Mouse (Mus musculus): ENCODE results near the gene Mrpl45.
A peak's percentile ranks its signal among the peaks of the same experiment; 100 is the strongest.
"Not testable (repeated sequence)": the region's sequence is repeated elsewhere in the genome, so short reads cannot be mapped to it uniquely, and the experiment has no call there.

Mrpl45 gene

DNA sequence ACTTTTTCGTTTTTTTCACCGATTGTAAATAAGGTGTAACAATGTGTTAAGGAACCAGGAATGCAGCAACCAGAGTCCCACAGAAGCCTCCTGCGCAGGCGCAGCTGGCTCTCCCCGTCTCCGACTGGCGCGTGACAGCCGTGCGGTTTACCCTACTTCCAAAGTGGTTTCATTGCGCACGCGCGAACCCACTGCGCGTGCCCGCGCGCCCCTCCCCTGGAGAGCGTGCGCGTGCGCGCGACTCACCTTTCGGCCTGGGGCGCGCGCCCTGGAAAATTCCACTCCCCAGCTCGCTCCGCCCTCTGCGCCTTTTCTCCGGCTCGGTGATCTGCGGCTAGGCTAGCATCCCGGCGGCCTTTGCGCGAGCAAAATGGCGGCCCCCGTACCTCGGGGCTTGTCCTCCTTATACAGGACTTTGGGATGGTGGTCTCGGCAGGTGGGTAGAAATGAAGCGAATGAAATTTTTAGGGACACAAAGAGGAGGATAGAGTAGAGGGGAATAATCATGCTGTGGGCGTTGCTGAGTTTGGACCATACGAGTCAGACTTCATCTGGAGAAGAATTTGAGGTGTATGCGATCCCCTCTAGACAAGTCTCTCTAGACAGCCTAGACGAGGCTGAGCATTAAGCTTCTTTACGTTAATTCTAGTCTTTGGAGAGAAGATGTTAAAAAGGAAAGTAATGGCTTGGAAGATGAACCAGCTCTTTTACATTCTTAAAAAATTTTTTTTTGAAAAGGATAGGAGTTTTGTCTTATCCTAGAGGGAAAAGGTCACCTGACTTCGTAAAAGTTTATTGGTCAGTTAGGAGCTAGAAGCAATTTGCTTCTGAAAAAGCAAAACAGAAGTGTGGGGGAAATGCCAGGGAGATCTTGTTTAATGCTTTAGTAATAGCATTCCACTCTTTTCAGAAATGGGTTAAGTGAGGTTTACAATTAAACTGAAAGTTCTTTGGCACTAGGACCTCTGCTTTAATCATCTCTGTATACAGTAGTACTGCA lies at the start of gene Mrpl45:
Mrpl45 (plus strand) TSS at position 213 of the 1,000 bp plus-strand sequence.
- H3K36me3 ChIP-seq (ENCODE audit: control insufficient read depth, insufficient read depth, low read length, poor library complexity, severe bottlenecking), result no peaks in the 10 kb centered on the region
- DNase-seq (ENCODE audit: low read depth, low spot score), result peak; percentile 98
- no peaks in the 10 kb centered on the region; the same call in 1 of the 2 replicates for H3K27me3 ChIP-seq (ENCODE audit: control insufficient read depth, insufficient read depth, low read length, poor library complexity, severe bottlenecking)

DNA sequence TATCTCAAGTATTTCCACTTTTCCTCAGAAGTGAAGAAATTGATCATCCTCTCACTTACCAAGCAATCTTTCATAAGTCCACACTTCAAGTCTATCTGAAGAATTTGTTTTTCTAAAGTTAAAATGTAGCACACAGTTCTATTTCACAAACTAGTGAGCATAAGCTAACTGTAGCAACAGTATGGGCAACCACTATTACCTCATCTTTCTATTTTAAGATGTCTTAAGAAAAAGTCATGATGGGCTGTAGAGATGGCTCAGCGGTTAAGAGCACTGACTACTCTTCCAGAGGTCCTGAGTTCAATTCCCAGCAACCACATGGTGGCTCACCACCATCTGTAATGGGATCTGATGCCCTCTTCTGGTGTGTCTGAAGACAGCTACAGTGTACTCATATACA lies 49.0 kb upstream of the Mrpl45 start:
- DNase-seq (ENCODE audit: low read depth, low spot score); H3K36me3 ChIP-seq (ENCODE audit: control insufficient read depth, insufficient read depth, low read length, poor library complexity, severe bottlenecking); H3K27me3 ChIP-seq (ENCODE audit: control insufficient read depth, insufficient read depth, low read length, poor library complexity, severe bottlenecking): not testable (repeated sequence)

DNA sequence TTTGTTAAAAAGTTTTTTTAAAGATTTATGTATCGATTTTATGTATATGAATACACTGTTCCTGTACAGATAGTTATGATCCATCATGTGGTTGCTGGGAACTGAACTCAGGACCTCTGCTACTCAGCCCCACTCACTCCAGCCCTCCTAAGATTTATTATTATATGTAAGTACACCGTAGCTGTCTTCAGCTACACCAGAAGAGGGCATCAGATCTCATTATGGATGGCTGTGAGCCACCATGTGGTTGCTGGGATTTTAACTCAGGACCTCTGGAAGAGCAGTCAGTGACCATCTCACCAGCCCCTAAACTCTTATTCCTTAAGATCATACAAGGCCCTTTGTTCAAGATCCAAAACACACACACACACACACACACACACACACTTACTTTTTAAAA lies 45.5 kb upstream of the Mrpl45 start:
- not testable (repeated sequence) for H3K36me3 ChIP-seq (ENCODE audit: control insufficient read depth, insufficient read depth, low read length, poor library complexity, severe bottlenecking)

DNA sequence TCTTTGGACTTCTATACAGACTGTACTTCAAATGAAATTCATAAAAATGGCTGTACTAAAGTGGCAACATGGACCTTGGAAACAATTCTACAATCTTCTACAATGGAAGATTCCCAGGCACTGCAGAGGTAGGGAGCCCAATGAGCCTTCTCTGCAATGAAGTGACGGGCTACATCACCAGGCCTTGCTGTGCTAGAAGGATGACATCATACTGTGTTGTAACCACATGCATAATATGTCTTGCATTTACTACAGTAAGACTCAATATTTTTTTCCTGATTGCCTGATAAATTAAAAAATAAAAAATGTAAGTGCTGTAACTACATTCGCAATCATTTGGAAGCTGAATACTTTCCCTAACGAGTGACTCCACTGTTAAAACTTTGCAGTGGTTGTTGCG lies 42.7 kb upstream of the Mrpl45 start:
- no peak for DNase-seq (ENCODE audit: low read depth, low spot score)
- Histone ChIP-seq H3K27me3 (ENCODE audit: control insufficient read depth, insufficient read depth, low read length, poor library complexity, severe bottlenecking) (no peaks in the 10 kb centered on the region), H3K36me3 (ENCODE audit: control insufficient read depth, insufficient read depth, low read length, poor library complexity, severe bottlenecking) (no peaks in the 10 kb centered on the region)

More for the DNA sequence above, 45.5 kb upstream of the Mrpl45 start:
- peak; percentile 9 for DNase-seq (ENCODE audit: low read depth, low spot score)
- H3K27me3 ChIP-seq (ENCODE audit: control insufficient read depth, insufficient read depth, low read length, poor library complexity, severe bottlenecking), result not testable (repeated sequence)

DNA sequence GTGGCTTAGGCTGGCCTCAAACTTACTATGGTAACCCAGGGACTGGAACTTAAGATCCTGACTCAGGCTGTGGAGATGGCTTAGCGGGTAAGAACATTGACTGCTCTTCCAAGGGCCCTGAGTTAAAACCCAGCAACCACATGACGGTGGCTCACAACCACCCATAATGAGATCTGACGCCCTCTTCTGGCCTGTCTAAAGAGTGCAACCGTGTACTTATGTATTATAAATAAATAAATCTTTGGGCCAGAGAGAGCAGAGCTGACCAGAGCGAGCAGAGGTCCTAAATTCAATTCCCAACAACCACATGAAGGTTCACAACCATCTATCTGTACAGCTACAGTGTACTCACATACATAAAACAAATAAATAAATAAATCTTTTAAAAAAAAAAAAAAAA lies 41.9 kb upstream of the Mrpl45 start:
- no peaks in the 10 kb centered on the region for H3K36me3 ChIP-seq (ENCODE audit: control insufficient read depth, insufficient read depth, low read length, poor library complexity, severe bottlenecking)
- H3K27me3 ChIP-seq (ENCODE audit: control insufficient read depth, insufficient read depth, low read length, poor library complexity, severe bottlenecking), result no peaks in the 10 kb centered on the region
- peak; percentile 42 for DNase-seq (ENCODE audit: low read depth, low spot score)

DNA sequence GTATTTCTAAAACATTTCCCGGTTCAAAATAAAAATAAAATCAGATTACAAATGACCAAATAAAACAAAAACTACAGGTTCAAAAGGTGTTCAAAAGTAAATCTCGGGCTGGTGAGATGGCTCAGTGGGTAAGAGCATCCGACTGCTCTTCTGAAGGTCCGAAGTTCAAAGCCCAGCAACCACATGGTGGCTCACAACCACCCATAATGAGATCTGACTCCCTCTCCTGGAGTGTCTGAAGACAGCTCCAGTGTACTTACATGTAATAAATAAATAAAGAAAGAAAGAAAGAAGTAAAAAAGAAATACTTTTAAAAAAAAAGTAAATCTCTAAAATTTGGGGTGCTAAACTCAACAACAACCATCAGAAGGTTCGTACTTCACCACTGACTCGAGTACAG lies 40.6 kb upstream of the Mrpl45 start:
- H3K27me3 ChIP-seq (ENCODE audit: control insufficient read depth, insufficient read depth, low read length, poor library complexity, severe bottlenecking); DNase-seq (ENCODE audit: low read depth, low spot score); H3K36me3 ChIP-seq (ENCODE audit: control insufficient read depth, insufficient read depth, low read length, poor library complexity, severe bottlenecking): not testable (repeated sequence)

DNA sequence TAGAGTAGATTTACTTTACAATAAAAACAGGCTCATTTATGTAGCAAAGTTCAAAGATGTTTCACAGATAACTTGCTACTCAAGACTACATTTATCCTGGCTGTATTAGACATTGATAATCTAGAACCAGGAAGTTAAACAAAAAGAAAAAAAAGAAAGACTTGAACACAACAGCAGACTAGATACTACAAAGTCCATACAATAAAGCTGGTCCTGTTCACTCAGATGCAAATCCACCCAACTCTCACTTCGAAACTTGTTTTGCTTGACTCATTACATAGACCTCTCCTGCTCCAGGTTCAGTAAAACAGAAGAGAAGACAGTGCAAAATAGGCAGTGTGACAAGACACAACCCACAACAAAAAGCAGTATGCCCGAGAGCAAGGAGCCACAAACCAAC lies 40.2 kb upstream of the Mrpl45 start:
- DNase-seq (ENCODE audit: low read depth, low spot score), result no peak
- no peaks in the 10 kb centered on the region for H3K27me3 ChIP-seq (ENCODE audit: control insufficient read depth, insufficient read depth, low read length, poor library complexity, severe bottlenecking)
- no peaks in the 10 kb centered on the region for H3K36me3 ChIP-seq (ENCODE audit: control insufficient read depth, insufficient read depth, low read length, poor library complexity, severe bottlenecking)

DNA sequence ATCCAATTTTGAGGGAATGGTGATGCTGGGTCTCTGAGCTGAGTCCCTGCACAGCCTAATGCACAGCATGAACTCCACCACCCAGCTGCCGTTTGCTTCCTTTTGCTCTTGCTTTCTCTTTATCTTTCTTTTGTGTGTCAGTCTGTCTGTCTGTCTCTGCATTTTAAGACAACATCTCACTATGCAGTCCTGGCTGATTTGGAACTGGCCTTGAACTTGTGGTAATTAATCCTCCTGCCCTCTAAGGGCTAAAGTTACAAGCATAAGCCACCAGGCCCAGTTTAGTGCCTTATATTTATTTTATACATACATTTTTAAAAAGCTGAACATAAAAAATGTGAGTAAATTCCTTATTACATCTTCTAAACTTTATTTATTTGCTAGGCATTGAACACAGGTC lies 39.5 kb upstream of the Mrpl45 start:
- no peak for DNase-seq (ENCODE audit: low read depth, low spot score)
- Histone ChIP-seq H3K27me3 (ENCODE audit: control insufficient read depth, insufficient read depth, low read length, poor library complexity, severe bottlenecking) (no peaks in the 10 kb centered on the region), H3K36me3 (ENCODE audit: control insufficient read depth, insufficient read depth, low read length, poor library complexity, severe bottlenecking) (no peaks in the 10 kb centered on the region)

DNA sequence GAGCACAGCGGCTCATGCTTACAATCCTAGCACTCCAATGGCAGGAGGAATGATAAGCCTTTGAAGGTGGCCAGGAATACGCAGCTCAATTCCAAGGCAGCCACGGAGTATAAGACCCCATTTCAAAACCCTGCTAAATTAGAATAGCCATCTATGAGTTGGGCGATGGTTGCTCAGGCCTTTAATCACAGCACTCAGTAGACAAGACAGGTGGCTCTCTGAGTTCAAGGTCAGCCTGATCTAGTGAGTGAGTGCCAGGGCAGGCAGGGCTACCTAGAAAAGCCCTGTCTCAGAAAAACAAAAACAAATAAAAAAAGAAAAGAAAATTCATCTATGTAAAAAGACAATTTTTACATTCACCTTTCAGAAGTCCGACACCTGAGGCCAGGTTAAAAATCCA lies 38.4 kb upstream of the Mrpl45 start:
- no peaks in the 10 kb centered on the region for H3K27me3 ChIP-seq (ENCODE audit: control insufficient read depth, insufficient read depth, low read length, poor library complexity, severe bottlenecking)
- no peak for DNase-seq (ENCODE audit: low read depth, low spot score)

DNA sequence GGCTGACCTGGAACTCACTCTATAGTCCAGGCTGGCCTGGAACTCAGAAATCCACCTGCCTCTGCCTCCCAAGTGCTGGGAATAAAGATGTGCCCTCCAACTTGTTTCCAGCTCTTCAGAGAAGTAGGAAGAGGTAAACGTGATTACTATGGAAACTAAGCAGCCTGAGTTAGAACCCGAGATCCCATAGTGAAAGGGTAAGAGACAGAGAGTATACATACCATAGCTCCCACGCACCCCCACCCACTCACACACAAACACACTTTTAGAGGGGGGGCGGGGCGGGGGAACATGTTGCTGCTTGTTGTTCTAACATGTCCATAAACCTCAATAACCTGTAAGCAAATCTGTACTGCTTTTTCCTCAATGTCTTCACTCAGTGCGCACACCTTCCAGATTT lies 37.1 kb upstream of the Mrpl45 start:
- Histone ChIP-seq H3K36me3 (ENCODE audit: control insufficient read depth, insufficient read depth, low read length, poor library complexity, severe bottlenecking) (no peaks in the 10 kb centered on the region), H3K27me3 (ENCODE audit: control insufficient read depth, insufficient read depth, low read length, poor library complexity, severe bottlenecking) (no peaks in the 10 kb centered on the region)
- no peak for DNase-seq (ENCODE audit: low read depth, low spot score)

More for the DNA sequence above, 38.4 kb upstream of the Mrpl45 start:
- no peaks in the 10 kb centered on the region for H3K36me3 ChIP-seq (ENCODE audit: control insufficient read depth, insufficient read depth, low read length, poor library complexity, severe bottlenecking)

DNA sequence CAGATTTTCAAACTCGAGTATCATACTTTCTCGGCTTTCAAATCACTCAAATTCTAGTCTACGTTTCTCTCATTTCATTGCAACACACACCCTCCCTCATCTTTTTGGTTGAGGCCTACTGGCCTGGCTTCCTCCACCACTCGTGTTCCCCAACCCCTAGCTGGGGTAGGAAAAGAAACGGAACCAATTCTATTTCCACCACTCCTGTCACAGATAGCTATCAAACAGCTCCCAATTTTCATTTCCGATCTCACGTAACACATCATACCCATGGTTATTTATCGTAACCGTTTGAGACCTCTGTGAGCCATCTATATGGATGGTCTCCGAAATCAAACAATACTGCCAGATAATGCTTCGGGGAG lies 36.5 kb upstream of the Mrpl45 start:
- DNase-seq (ENCODE audit: low read depth, low spot score), result no peak
- Histone ChIP-seq H3K27me3 (ENCODE audit: control insufficient read depth, insufficient read depth, low read length, poor library complexity, severe bottlenecking) (no peaks in the 10 kb centered on the region), H3K36me3 (ENCODE audit: control insufficient read depth, insufficient read depth, low read length, poor library complexity, severe bottlenecking) (no peaks in the 10 kb centered on the region)

DNA sequence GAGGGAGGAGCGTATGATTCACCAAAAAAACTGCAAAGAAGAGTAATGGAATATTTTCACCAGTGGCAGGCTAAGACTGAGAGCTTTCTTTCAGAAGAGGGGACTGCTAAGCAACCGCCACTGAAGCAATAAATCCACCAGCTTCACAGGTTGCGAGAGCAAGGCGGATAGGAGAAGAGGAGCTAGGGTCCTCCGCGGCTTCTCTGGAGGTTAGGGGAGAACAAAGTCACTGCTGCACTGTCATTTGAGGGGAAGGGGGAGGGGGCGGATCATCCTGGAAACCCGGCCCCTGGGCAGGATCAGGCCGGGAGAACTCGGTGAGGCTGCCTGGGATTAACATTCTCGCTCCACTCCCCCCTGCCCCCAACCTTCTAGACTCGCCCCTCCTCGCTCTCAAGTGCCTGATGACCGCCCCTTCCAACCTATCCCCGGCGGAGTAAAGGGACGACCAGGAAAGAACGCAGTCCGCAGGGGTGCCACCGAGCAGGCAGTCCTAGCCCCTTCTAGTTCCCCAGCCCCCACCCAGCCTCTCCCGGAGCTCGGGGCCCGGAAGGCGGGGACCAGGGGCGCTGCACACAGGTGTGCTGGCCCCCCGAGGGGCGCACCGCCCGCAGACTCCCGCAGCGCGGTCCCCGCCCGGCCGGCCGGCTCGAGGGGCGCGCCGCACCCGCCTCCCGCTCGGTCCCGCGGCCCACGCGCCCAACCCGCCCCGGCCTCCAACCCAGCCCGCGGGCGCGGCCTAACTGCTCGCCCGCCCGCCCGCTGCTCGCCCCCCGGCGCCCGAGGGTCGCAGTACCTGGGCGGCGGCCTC lies 35.9 kb upstream of the Mrpl45 start:
- no peaks in the 10 kb centered on the region for H3K36me3 ChIP-seq (ENCODE audit: control insufficient read depth, insufficient read depth, low read length, poor library complexity, severe bottlenecking)
- peak; percentile 24 for DNase-seq (ENCODE audit: low read depth, low spot score)
- no peaks in the 10 kb centered on the region for H3K27me3 ChIP-seq (ENCODE audit: control insufficient read depth, insufficient read depth, low read length, poor library complexity, severe bottlenecking)

DNA sequence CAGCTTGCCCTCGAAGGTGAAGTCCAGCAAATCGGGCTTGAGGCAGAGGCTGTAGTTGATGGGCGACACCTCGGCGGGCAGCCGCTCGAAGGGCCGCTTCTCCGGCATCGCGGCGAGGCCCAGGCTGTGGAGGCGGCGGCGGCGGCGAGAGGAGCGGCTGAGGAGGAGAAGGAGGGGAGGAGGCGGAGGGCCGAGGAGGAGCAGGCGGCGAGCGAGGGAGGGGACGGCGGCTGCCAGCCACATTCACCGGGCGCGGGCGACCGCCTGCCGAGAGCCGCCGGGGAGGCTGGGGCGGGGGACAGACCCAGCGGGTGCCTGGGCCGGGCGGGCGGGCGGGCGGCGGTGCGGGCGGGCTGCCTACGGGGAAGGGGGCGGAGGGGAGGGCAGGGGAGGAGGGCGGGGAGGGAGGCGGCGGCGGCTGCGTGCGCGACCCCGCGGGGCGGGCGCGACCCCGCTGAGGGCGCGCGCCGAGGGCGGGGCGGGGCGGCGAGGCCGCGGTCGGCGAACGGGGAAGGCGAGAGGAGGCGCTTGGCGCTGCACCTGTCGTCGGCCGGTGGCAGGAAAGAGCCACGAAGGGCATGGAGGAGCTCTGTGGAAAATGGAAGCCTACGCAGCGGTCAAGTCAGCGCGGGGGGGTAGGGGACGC lies 35.2 kb upstream of the Mrpl45 start, which contains the start of gene Npepps:
Npepps (minus strand) TSS at position 423 of the 646 bp plus-strand sequence.
- peak; percentile 80 for DNase-seq (ENCODE audit: low read depth, low spot score)

DNA sequence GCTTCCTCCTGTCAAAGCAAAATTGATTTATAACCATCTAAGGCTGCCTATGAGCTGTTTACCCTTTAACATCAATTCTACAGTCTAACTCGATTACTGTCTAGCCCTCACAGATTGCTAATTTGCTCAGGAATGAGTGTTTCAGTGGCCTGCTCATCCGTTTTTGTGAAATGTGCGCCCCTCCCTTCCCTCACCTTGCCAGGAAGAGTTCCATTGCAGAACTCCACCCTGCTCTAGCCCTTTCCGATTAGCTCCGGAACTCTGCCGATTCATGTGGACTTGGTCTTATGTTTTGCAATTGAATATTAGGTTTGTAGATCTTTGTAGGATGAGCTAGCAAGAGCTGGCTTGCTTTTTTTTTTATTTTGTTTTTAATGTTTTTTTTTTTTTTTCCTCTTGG lies 33.3 kb upstream of the Mrpl45 start:
- H3K27me3 ChIP-seq (ENCODE audit: control insufficient read depth, insufficient read depth, low read length, poor library complexity, severe bottlenecking), result no peaks in the 10 kb centered on the region
- no peaks in the 10 kb centered on the region for H3K36me3 ChIP-seq (ENCODE audit: control insufficient read depth, insufficient read depth, low read length, poor library complexity, severe bottlenecking)
- DNase-seq (ENCODE audit: low read depth, low spot score), result no peak

More for the DNA sequence above, 35.2 kb upstream of the Mrpl45 start, which contains the start of gene Npepps:
- Histone ChIP-seq H3K27me3 (ENCODE audit: control insufficient read depth, insufficient read depth, low read length, poor library complexity, severe bottlenecking) (no peaks in the 10 kb centered on the region), H3K36me3 (ENCODE audit: control insufficient read depth, insufficient read depth, low read length, poor library complexity, severe bottlenecking) (no peaks in the 10 kb centered on the region)

Data from splenic B cell, adult 2 months (primary cell).